Mouse (Mus musculus) hindbrain, embryonic 16.5 days (tissue): ENCODE data around the gene Ltbp4. TPM values are rescaled to one million over a fixed set of nuclear protein-coding genes. Genes with fewer than 3 reads are reported as not detected.
A peak's percentile ranks its signal among the peaks of the same experiment; 100 is the strongest.

Experiments used
- ATAC-seq: fragments of 200-750 bp; cut with Nextera tagmentation; 2 replicates; pipeline ENCODE4 v1.8.0; 2017; ENCODE audit warnings: moderate TSS enrichment, moderate library complexity
- H3K27ac ChIP-seq: fragments of 300-500 bp; sonication (generic); 2 replicates; pipeline ENCODE4 v1.5.1; 2014; ENCODE audit warnings: low read depth, mild to moderate bottlenecking, control low read depth, low read length, moderate library complexity
- H3K27me3 ChIP-seq: fragments of 300-500 bp; sonication (generic); replicated peaks from 2 replicates; pipeline ENCODE4 v1.6.1; 2014; ENCODE audit warnings: low read length; ENCODE audit not compliant: control insufficient read depth, insufficient read depth
- H3K36me3 ChIP-seq: fragments of 300-500 bp; sonication (generic); 2 replicates; pipeline ENCODE4 v1.6.1; 2014; ENCODE audit warnings: mild to moderate bottlenecking, low read length, moderate library complexity, mixed read lengths; ENCODE audit not compliant: control insufficient read depth, insufficient read depth
- H3K4me1 ChIP-seq: fragments of 300-500 bp; sonication (generic); 2 replicates; pipeline ENCODE4 v1.6.1; 2014; ENCODE audit warnings: low read depth, low read length; ENCODE audit not compliant: control insufficient read depth, insufficient read depth
- H3K4me2 ChIP-seq: fragments of 300-500 bp; sonication (generic); 2 replicates; pipeline ENCODE4 v1.6.1; 2014; ENCODE audit warnings: mild to moderate bottlenecking, low read length, control low read depth, moderate library complexity
- H3K4me3 ChIP-seq: fragments of 300-500 bp; sonication (generic); 2 replicates; pipeline ENCODE4 v1.5.1; 2014; ENCODE audit warnings: mild to moderate bottlenecking, low read length, control low read depth, moderate library complexity
- H3K9ac ChIP-seq: fragments of 300-500 bp; sonication (generic); 2 replicates; pipeline ENCODE4 v1.6.1; 2014; ENCODE audit warnings: low read depth, mild to moderate bottlenecking, control low read depth, low read length, moderate library complexity
- H3K9me3 ChIP-seq: fragments of 300-500 bp; sonication (generic); 2 replicates; pipeline ENCODE4 v1.6.1; 2014; ENCODE audit warnings: mild to moderate bottlenecking, low read length, moderate library complexity; ENCODE audit not compliant: control insufficient read depth
- WGBS: fragments of 180-500 bp; shearing (Covaris S2); extraction: QIAGEN DNeasy Blood & Tissue Kit; methylation state at CpG from one replicate; pipeline ENCODE4 v1.1.7; 2014; 5-methylcytosine and 5-hydroxymethylcytosine counted together
- polyA plus RNA-seq: library from polyadenylated mRNA; unstranded; fragments of >200 nt; fragmentation: Nextera tagmentation; extraction: Ambion mirVana; gene quantifications from 2 replicates; pipeline ENCODE4 v1.2.1, GENCODE M21; 2015

The Ltbp4 gene
- polyA plus RNA-seq, 1 experiment from 2014 or later: 14.1 TPM

GRCm38 (mm10) chr7:27310996-27311535 lies 26.4 kb downstream of the Ltbp4 start:
- Histone ChIP-seq H3K4me2 (no peak overlapping the region; the same call in 1 of the 2 replicates), H3K4me1 (peaks cover 9% of the 10 kb centered on the region), H3K27ac (no peak overlapping the region), H3K4me3 (no peak overlapping the region), H3K9me3 (peaks cover 11% of the 10 kb centered on the region; the same call in 1 of the 2 replicates), H3K36me3 (peaks cover 8% of the 10 kb centered on the region; the same call in 1 of the 2 replicates), H3K27me3 (peaks cover 3% of the 10 kb centered on the region; the same call in 1 of the 2 replicates), H3K9ac (no peak overlapping the region)
- 52% methylated on average over 8 of the region's 8 CpGs for WGBS
- ATAC-seq: no peak

DNA sequence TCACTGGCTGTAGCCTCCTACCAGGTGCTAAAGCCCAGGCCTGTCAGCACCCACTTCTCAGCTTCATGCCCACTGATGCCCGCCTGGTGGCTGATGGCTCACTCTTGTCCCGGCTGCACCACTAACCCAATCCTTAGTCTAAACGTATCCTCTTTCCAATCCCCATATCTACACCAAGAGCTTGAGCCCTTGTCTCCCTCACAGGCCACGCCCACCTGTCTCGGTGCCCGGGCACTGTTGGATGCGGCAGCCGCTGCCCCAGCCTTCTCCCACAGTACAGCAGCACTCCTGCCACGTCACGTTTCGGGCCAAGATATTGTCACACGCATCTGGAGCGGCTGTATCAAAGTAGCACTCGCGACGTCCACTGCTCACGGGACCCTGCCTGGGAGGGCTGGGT lies 27.2 kb downstream of the Ltbp4 start:
- Histone ChIP-seq H3K9me3 (peaks cover 11% of the 10 kb centered on the region; the same call in 1 of the 2 replicates), H3K27ac (no peak overlapping the region), H3K36me3 (peaks cover 8% of the 10 kb centered on the region; the same call in 1 of the 2 replicates), H3K9ac (peak overlapping the region; percentile 60), H3K27me3 (peaks cover 3% of the 10 kb centered on the region; the same call in 1 of the 2 replicates), H3K4me3 (peak overlapping the region; percentile 30), H3K4me1 (peaks cover 9% of the 10 kb centered on the region), H3K4me2 (peak overlapping the region; percentile 63)
- 4% methylated on average over 17 of the region's 17 CpGs for WGBS
- ATAC-seq: peak; percentile 69

DNA sequence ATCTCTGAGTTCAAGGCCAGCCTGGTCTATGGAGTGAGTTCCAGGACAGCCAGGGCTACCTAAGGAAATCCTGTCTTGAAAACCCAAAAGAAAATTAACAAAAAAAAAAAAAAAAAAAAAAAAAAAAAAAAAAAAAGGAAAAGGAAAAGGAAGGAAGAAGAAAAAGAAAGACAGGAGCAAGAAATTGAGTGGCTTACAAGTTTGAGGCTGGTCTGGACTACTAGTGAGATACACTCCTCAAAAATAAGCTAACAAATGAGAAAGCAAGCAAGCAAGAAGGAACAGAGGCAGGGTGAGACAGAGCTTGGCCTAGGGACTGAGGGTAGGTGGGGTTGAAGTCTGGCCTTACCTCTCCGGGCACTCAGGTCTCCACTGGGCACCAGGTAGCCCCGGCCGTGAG lies 27.7 kb downstream of the Ltbp4 start:
- Histone ChIP-seq H3K27me3 (peaks cover 3% of the 10 kb centered on the region; the same call in 1 of the 2 replicates), H3K4me1 (peaks cover 9% of the 10 kb centered on the region), H3K9me3 (peaks cover 11% of the 10 kb centered on the region; the same call in 1 of the 2 replicates), H3K27ac (no peak overlapping the region), H3K4me2 (peak overlapping the region; percentile 63; the same call in 1 of the 2 replicates), H3K36me3 (peaks cover 8% of the 10 kb centered on the region; the same call in 1 of the 2 replicates), H3K4me3 (no peak overlapping the region), H3K9ac (no peak overlapping the region)
- WGBS: 44% methylated on average over 3 of the region's 3 CpGs
- ATAC-seq: no peak

DNA sequence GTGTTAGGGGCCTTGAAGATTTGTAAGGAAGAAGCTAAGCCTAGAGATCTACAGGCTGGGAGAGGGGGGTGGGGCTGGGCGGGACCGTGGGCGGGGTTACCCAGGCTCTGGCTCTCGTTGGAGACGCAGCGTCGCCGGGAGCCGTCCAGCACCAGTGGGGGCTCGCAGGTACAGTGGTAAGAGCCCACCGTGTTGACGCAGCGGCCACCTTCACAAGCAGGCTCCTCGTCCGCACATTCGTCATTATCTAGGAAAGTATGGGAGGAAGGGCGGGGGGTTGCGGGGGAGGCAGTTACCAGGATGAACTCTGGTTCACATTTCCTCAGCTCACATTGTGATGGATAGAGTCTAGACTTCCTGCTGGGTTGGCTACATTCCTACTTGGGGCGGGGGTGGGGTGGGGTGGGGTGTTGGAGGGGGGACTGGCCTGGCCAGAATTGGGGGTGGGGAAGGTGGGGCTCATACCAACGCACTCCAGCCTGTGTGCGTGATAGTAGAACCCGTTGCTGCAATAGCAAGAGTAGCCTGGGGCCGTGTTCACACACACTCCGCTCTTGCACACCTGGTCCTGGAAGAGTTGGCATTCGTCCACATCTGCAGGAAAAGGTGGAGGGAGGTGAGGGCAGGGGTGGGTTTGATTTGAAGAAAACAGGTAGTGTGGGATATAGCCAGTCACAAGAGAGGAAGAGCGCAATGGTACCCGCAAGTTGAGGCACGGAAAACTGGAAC lies 28.5 kb downstream of the Ltbp4 start:
- H3K4me3 ChIP-seq: peak overlapping the region; percentile 34
- peaks cover 9% of the 10 kb centered on the region for H3K4me1 ChIP-seq
- no peak for ATAC-seq
- peaks cover 5% of the 10 kb centered on the region; the same call in 1 of the 2 replicates for H3K36me3 ChIP-seq
- H3K9ac ChIP-seq: peak overlapping the region; percentile 47
- peak overlapping the region; percentile 66 for H3K4me2 ChIP-seq
- H3K9me3 ChIP-seq: peaks cover 7% of the 10 kb centered on the region; the same call in 1 of the 2 replicates
- no peak overlapping the region for H3K27ac ChIP-seq
- 12% methylated on average over 28 of the region's 28 CpGs for WGBS
- H3K27me3 ChIP-seq: peaks cover 3% of the 10 kb centered on the region

- no peak overlapping the region for H3K9ac ChIP-seq
- H3K4me2 ChIP-seq: no peak overlapping the region
- no peak for ATAC-seq
- H3K27me3 ChIP-seq: peaks cover 6% of the 10 kb centered on the region
- 57% methylated on average over 9 of the region's 9 CpGs for WGBS
- no peak overlapping the region for H3K4me3 ChIP-seq
- peaks cover 9% of the 10 kb centered on the region for H3K4me1 ChIP-seq
- no peaks in the 10 kb centered on the region for H3K9me3 ChIP-seq
- H3K36me3 ChIP-seq: no peaks in the 10 kb centered on the region
- no peak overlapping the region for H3K27ac ChIP-seq
Measured at GRCm38 (mm10) chr7:27307551-27307950, 29.9 kb downstream of the Ltbp4 start.

DNA sequence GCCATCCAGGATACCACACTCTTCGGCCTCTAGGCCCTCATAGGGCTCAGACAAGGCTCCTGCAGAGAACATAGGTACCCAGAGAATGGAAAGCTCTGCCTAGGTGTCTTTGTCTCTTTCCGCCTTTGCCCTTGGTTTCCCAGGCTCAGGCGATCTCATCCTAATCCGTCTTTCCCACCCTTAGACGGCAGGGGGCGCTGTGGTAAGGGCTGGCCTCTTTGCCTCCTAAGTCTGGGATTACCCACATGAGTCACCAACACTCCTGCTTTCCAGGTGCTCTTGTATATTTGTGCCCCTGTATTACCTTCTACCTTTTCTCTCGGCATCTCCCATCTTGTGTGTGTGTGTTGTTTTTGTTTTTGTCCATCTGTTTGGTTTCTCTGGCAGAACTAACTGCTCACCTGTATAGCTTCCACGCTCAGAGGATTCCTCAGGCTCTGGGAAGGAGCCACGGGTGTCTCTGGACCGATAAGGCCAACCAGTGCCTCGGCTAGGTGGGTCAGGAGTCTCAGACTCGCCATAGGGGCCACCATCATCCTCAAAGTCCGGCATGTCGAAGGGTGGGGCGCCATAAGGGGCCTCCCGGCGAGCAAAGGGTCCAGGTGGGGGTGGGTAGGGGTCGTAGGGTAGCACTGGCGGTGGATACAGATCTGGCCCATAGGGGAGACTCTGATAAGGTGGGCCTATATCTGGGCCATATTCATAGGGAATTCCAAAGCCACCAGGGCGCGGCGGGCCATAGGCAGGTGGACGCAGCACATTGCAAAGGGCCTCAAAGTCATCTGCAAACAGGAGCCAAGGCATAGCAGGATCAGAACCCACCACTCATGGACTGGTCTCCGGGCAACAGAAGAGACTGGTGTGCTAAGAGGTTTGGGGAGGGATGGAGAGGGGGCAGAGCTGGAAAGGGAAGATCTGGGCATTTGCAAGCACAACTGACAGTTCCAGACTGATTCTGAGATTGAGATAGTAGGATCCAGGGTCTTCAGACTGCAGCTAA lies 31.0 kb downstream of the Ltbp4 start:
- Histone ChIP-seq H3K27ac (no peak overlapping the region), H3K27me3 (peaks cover 6% of the 10 kb centered on the region), H3K4me1 (peaks cover 9% of the 10 kb centered on the region), H3K4me3 (no peak overlapping the region), H3K36me3 (no peaks in the 10 kb centered on the region), H3K9me3 (no peaks in the 10 kb centered on the region), H3K4me2 (no peak overlapping the region), H3K9ac (no peak overlapping the region)
- WGBS: 78% methylated on average over 24 of the region's 24 CpGs
- ATAC-seq: no peak

GRCm38 (mm10) chr7:27305091-27305730 lies 32.3 kb downstream of the Ltbp4 start:
- no peak overlapping the region for H3K27ac ChIP-seq
- 85% methylated on average over 17 of the region's 17 CpGs for WGBS
- no peak overlapping the region for H3K9ac ChIP-seq
- no peak overlapping the region for H3K4me2 ChIP-seq
- peaks cover 3% of the 10 kb centered on the region; the same call in 1 of the 2 replicates for H3K27me3 ChIP-seq
- no peak for ATAC-seq
- H3K9me3 ChIP-seq: no peaks in the 10 kb centered on the region
- H3K4me1 ChIP-seq: peaks cover 4% of the 10 kb centered on the region; the same call in 1 of the 2 replicates
- no peaks in the 10 kb centered on the region for H3K36me3 ChIP-seq
- no peak overlapping the region for H3K4me3 ChIP-seq

DNA sequence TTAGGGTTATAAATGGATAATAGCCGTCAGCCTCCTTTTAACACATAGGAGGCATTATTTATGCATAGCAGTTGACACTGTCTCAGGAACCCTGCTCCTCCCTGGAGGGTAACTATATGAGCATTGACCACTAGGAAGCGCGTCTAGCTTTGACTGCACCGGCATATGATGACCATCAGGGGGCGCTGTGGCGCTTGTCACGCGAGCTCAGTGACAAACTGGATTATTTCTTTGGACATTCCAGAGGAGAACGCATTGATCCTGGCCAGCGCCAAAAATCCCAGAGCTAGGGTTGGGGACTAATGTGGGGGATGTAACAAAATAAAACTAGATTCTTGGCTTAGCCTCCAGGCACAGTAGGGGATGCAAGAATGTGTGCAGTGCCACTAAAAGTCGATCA lies 35.3 kb downstream of the Ltbp4 start:
- Histone ChIP-seq H3K4me1 (no peaks in the 10 kb centered on the region), H3K27ac (no peak overlapping the region), H3K27me3 (peaks cover 3% of the 10 kb centered on the region; the same call in 1 of the 2 replicates), H3K36me3 (no peaks in the 10 kb centered on the region), H3K4me3 (no peak overlapping the region), H3K9ac (no peak overlapping the region), H3K9me3 (no peaks in the 10 kb centered on the region), H3K4me2 (no peak overlapping the region)
- WGBS: 9% methylated on average over 11 of the region's 11 CpGs
- 0 out of 2 replicates have a peak, but pooled peaks have one; percentile 34 for ATAC-seq
